8 mouse cellular contexts compared by ENCODE assay signal in the genomic region with DNA sequence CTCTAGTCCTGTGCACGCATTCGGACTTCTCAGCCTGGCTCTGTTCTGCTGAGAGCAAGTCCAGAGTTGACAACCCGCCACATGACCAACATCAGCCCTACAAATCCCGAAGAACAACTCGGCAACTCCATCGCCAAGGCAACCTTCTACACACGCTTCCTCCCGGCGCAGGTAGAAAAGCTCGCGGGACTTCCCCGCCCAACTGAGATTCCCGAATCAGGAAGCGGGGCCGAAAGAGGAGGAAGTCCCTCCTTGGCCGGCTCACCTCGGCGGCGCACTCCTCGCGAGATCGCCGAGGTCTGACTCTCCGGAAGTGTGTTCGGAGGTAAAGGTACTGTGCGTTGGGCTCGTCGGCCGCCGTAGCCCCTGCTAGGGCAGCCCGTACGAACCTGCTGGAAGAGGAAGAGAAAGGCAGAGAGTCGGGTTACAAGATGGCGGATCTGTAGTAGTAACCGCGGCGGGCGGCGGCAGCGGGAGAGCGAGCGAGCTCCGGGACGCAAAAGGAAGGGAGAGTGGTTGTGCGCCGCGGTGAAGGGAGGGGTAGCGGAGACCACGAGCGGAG. TPM values are rescaled to one million over a fixed set of nuclear protein-coding genes. Genes with fewer than 3 reads are reported as not detected.
A peak's percentile ranks its signal among the peaks of the same experiment; 100 is the strongest.
DNase-seq lines count a peak whose midpoint lies in the region; ATAC-seq and TF ChIP-seq lines count a peak whose summit lies in the region.

A gene (plus strand): TSS at position 328 of the 562 bp plus-strand sequence.

- H3K9me3 ChIP-seq in ES-Bruce4 (replicated peaks; ENCODE audit: control insufficient read depth, insufficient read depth, low read length, poor library complexity, severe bottlenecking), result peaks cover 10% of the 10 kb centered on the region
- no peaks in the 10 kb centered on the region for H3K9me3 ChIP-seq in forebrain, embryonic 13.5 days (replicated peaks)
- H3K9me3 ChIP-seq in liver, postnatal 0 days (ENCODE audit: low read length), result no peaks in the 10 kb centered on the region
- no peaks in the 10 kb centered on the region for H3K9me3 ChIP-seq in neural tube, embryonic 14.5 days (ENCODE audit: control insufficient read depth, low read length)

- peak; percentile 46; the same call in 1 of the 2 replicates for TF ChIP-seq EP300 in ES-Bruce4 (IDR thresholded peaks at IDR 0.05; ENCODE audit: insufficient read depth, low read depth, low read length)
- peak; percentile 88; the same call in 1 of the 2 replicates for TF ChIP-seq EP300 in liver, postnatal 0 days (IDR thresholded peaks at IDR 0.05; ENCODE audit: low read depth)

- H3K27ac ChIP-seq in ES-Bruce4 (ENCODE audit: insufficient read depth, low read length), result peak within 1 kb of the TSS; percentile 33
- peak within 1 kb of the TSS; percentile 98 for H3K27ac ChIP-seq in forebrain, embryonic 13.5 days
- H3K27ac ChIP-seq in liver, postnatal 0 days (ENCODE audit: low read depth), result peak within 1 kb of the TSS; percentile 100
- H3K27ac ChIP-seq in neural tube, embryonic 14.5 days (ENCODE audit: low read depth, low read length), result peak within 1 kb of the TSS; percentile 98

- under 1% methylated on average over 49 of the region's 50 CpGs for WGBS in forebrain, embryonic 13.5 days
- under 1% methylated on average over 50 of the region's 50 CpGs for WGBS in large intestine, adult 2 months
- 0% methylated on average over 50 of the region's 50 CpGs for WGBS in liver, postnatal 0 days (ENCODE audit: insufficient replicate concordance)
- WGBS in neural tube, embryonic 14.5 days, result under 1% methylated on average over 46 of the region's 50 CpGs

- peak; percentile 98 for ATAC-seq in cerebellum, adult (ENCODE audit: insufficient number of reproducible peaks, low FRiP score, low TSS enrichment)
- peak; percentile 98 for ATAC-seq in forebrain, embryonic 13.5 days
- peak; percentile 96 for ATAC-seq in liver, postnatal 0 days
- peak; percentile 98 for ATAC-seq in neural tube, embryonic 14.5 days (ENCODE audit: low read depth)

- no peak for TF ChIP-seq CTCF in ES-Bruce4 (IDR thresholded peaks at IDR 0.05; ENCODE audit: low read depth, low read length)
- TF ChIP-seq CTCF in liver, postnatal 0 days (IDR thresholded peaks at IDR 0.05; ENCODE audit: low read depth), result peak; percentile 12; the same call in 1 of the 2 replicates

- H3K4me2 ChIP-seq in forebrain, embryonic 13.5 days, result peak within 1 kb of the TSS; percentile 85
- H3K4me2 ChIP-seq in liver, postnatal 0 days (ENCODE audit: low read depth, low read length), result peak within 1 kb of the TSS; percentile 96
- peak within 1 kb of the TSS; percentile 90 for H3K4me2 ChIP-seq in neural tube, embryonic 14.5 days (ENCODE audit: low read depth, low read length)

- H3K4me1 ChIP-seq in ES-Bruce4 (ENCODE audit: control insufficient read depth, insufficient read depth, low read length), result no peaks in the 10 kb centered on the region
- H3K4me1 ChIP-seq in forebrain, embryonic 13.5 days, result peaks cover 21% of the 10 kb centered on the region
- H3K4me1 ChIP-seq in liver, postnatal 0 days (ENCODE audit: insufficient read depth), result peaks cover 7% of the 10 kb centered on the region
- H3K4me1 ChIP-seq in neural tube, embryonic 14.5 days (ENCODE audit: control insufficient read depth, insufficient read depth, low read length), result peaks cover 11% of the 10 kb centered on the region; the same call in 1 of the 2 replicates

- H3K9ac ChIP-seq in ES-Bruce4 (ENCODE audit: low read depth, poor library complexity, severe bottlenecking), result peak within 1 kb of the TSS; percentile 90
- H3K9ac ChIP-seq in forebrain, embryonic 13.5 days, result peak within 1 kb of the TSS; percentile 97
- peak within 1 kb of the TSS; percentile 100 for H3K9ac ChIP-seq in liver, postnatal 0 days (replicated peaks)
- peak within 1 kb of the TSS; percentile 99 for H3K9ac ChIP-seq in neural tube, embryonic 14.5 days (replicated peaks; ENCODE audit: low read depth, low read length)

- peak within 1 kb of the TSS; percentile 96 for H3K4me3 ChIP-seq in ES-Bruce4 (ENCODE audit: low read depth, low read length)
- H3K4me3 ChIP-seq in forebrain, embryonic 13.5 days, result peak within 1 kb of the TSS; percentile 81
- H3K4me3 ChIP-seq in liver, postnatal 0 days (ENCODE audit: low read depth, low read length), result peak within 1 kb of the TSS; percentile 95
- peak within 1 kb of the TSS; percentile 98 for H3K4me3 ChIP-seq in neural tube, embryonic 14.5 days (ENCODE audit: low read depth, low read length)

- H3K27me3 ChIP-seq in ES-Bruce4 (ENCODE audit: control insufficient read depth, insufficient read depth, low read length, poor library complexity, severe bottlenecking), result no peaks in the 10 kb centered on the region
- no peaks in the 10 kb centered on the region for H3K27me3 ChIP-seq in forebrain, embryonic 13.5 days
- no peaks in the 10 kb centered on the region for H3K27me3 ChIP-seq in liver, postnatal 0 days (ENCODE audit: insufficient read depth, low read length)
- H3K27me3 ChIP-seq in neural tube, embryonic 14.5 days (ENCODE audit: control insufficient read depth, insufficient read depth, low read length), result no peaks in the 10 kb centered on the region

- DNase-seq in heart, postnatal 10 days, result peak; percentile 98
- peak; percentile 80 for DNase-seq in large intestine, adult 2 months (ENCODE audit: low read depth, low spot score)
- DNase-seq in liver, postnatal 0 days, result peak; percentile 97
- peak; percentile 95 for DNase-seq in testis, postnatal 10 days (ENCODE audit: low spot score)

- TF ChIP-seq POLR2A in ES-Bruce4 (IDR thresholded peaks at IDR 0.05; ENCODE audit: insufficient read depth, low read length), result peak; percentile 23

- no peaks in the 10 kb centered on the region for H3K36me3 ChIP-seq in ES-Bruce4 (ENCODE audit: control insufficient read depth, insufficient read depth, low read length, poor library complexity, severe bottlenecking)
- no peaks in the 10 kb centered on the region for H3K36me3 ChIP-seq in forebrain, embryonic 13.5 days (ENCODE audit: poor library complexity, severe bottlenecking)
- H3K36me3 ChIP-seq in liver, postnatal 0 days (replicated peaks; ENCODE audit: insufficient read depth, low read length), result no peaks in the 10 kb centered on the region
- H3K36me3 ChIP-seq in neural tube, embryonic 14.5 days (ENCODE audit: control insufficient read depth, insufficient read depth, low read length), result no peaks in the 10 kb centered on the region

- intact Hi-C loops in heart, postnatal 10 days (cut with DNase I), result no loop called here

RNA-seq across cellular contexts. Expression of the gene that starts here (rescaled TPM):
- polyA plus RNA-seq in ES-Bruce4 (2011; ENCODE audit: insufficient read depth, insufficient read length, low read depth, missing spikeins), result 44.3 and 51.8 TPM in 2 replicates
- polyA plus RNA-seq in forebrain, embryonic 13.5 days (2015; fragmentation: Nextera tagmentation; extraction: Ambion mirVana), result 104 and 110 TPM in 2 replicates
- 10 to 100 TPM; 40.3 to 46.0 TPM for total RNA-seq in heart, postnatal 10 days (2021)
- 6.4 and 10.5 TPM in 2 replicates for polyA plus RNA-seq in large intestine, adult 2 months (2012; rRNA removed)
- polyA plus RNA-seq in liver, postnatal 0 days (2015; fragmentation: Nextera tagmentation; extraction: Ambion mirVana), result 27.6 and 30.9 TPM in 2 replicates
- 62.0 and 77.9 TPM in 2 replicates for polyA plus RNA-seq in neural tube, embryonic 14.5 days (2014; fragmentation: Nextera tagmentation; extraction: Ambion mirVana)

Comparison
In these comparisons a context has a peak if more than half of its experiments do, and no peak if none do; other contexts are left out.
1. Peak in every context shown above with its lines: DNase-seq, ATAC-seq, H3K4me3 ChIP-seq and H3K27ac ChIP-seq.
2. H3K27ac ChIP-seq: peak in every context shown above with its lines; median percentile 100 in liver, postnatal 0 days; 98 in forebrain, embryonic 13.5 days; 98 in neural tube, embryonic 14.5 days; 33 in ES-Bruce4.